Mouse (Mus musculus): ENCODE measurements around the gene P2ry13.

DNA sequence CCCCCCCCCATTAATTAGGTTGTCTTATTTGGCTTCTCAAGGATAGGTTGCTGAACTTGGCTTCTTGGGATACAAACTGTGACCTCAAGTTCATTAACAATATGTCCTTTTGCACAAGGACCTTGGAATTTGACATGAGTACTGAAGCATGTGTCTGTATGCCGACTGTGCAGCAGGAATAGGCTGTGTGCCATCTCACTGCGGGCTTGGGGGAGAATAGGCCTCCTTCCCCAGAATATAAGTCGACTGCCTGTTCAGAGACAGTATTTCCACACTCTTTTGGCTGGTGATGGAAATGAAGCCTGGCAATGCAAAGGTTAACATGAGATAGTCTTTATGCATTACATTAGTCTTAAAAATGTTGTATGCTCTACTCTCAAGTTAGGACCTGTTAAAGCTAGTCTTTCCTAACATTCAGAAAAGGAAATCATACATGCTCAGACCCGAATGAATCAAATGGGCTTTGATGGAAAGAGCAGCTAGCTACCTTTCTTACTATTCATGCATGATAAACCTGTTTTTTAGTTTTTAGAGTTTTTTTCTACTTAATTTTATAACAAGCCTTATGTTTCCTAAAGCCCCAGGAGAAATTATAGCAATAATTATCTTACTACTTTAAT lies 13.2 kb downstream of the P2ry13 start:
- TF ChIP-seq CHD2 (IDR thresholded peaks at IDR 0.05; ENCODE audit: low read depth, low read length) (no peak), MAFK (IDR thresholded peaks at IDR 0.05; ENCODE audit: insufficient read depth, low read depth, low read length) (no peak), HCFC1 (IDR thresholded peaks at IDR 0.05; ENCODE audit: borderline replicate concordance, insufficient read depth, low read length) (no peak), ZC3H11A (IDR thresholded peaks at IDR 0.05; ENCODE audit: borderline replicate concordance, low read depth, low read length) (no peak)
